19 mouse cellular contexts compared by ENCODE assay signal in the genomic region with DNA sequence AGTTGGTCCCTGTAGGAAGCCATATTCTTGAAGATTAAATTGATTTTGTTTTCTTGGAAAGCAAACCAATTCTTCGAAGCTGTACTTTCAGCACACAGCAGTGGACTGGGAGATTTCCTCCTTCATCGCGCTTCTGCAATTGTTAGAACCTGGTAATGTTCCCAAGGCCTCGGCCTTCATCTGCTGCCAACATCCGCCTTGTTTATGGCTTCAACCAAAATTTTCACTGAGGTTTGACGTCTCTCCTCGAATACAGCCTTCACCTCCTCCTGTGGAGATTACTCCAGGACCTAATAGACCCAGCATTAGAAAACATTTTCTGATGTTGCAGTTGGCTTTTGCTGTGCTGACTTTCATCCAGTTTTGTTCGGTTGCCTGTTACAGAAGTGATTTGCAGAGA.
DNase-seq lines count a peak whose midpoint lies in the region; ATAC-seq and TF ChIP-seq lines count a peak whose summit lies in the region.
"Had no signal": no experiment of that assay in that cellular context is flagged by ENCODE, and none has a peak within 500 bp of the region (broad histone marks: within the 10 kb centered on the region; RNA-seq: fewer than 3 reads in every experiment).

No protein-coding gene starts in this region.

- H3K4me2 ChIP-seq in hindbrain, embryonic 16.5 days (ENCODE audit: low read length), result no peak overlapping the region
- H3K4me2 ChIP-seq in hindbrain, embryonic 13.5 days, result no peak overlapping the region
- H3K4me2 ChIP-seq: embryonic facial prominence, embryonic 15.5 days; hindbrain, embryonic 15.5 days; limb, embryonic 15.5 days; liver, embryonic 15.5 days; midbrain, embryonic 13.5 days; neural tube, embryonic 15.5 days had no signal

- H3K36me3 ChIP-seq in hindbrain, embryonic 16.5 days (ENCODE audit: control insufficient read depth, insufficient read depth, low read length), result no peaks in the 10 kb centered on the region
- no peaks in the 10 kb centered on the region for H3K36me3 ChIP-seq in hindbrain, embryonic 13.5 days
- H3K36me3 ChIP-seq in thymus, adult 2 months (ENCODE audit: control insufficient read depth, insufficient read depth, low read length), result no peaks in the 10 kb centered on the region
- H3K36me3 ChIP-seq: embryonic facial prominence, embryonic 15.5 days; forebrain, embryonic 10.5 days; hindbrain, embryonic 15.5 days; limb, embryonic 15.5 days; liver, embryonic 15.5 days; midbrain, embryonic 13.5 days; neural tube, embryonic 15.5 days had no signal

- no peaks in the 10 kb centered on the region for H3K9me3 ChIP-seq in hindbrain, embryonic 16.5 days (ENCODE audit: control insufficient read depth, low read length)
- H3K9me3 ChIP-seq in hindbrain, embryonic 13.5 days, result no peaks in the 10 kb centered on the region
- H3K9me3 ChIP-seq: embryonic facial prominence, embryonic 15.5 days; forebrain, embryonic 10.5 days; hindbrain, embryonic 15.5 days; limb, embryonic 15.5 days; liver, embryonic 15.5 days; midbrain, embryonic 13.5 days; neural tube, embryonic 15.5 days had no signal

- no peak overlapping the region for H3K9ac ChIP-seq in hindbrain, embryonic 16.5 days (ENCODE audit: low read depth, low read length)
- H3K9ac ChIP-seq in hindbrain, embryonic 13.5 days, result no peak overlapping the region
- H3K9ac ChIP-seq: embryonic facial prominence, embryonic 15.5 days; hindbrain, embryonic 15.5 days; limb, embryonic 15.5 days; liver, embryonic 15.5 days; midbrain, embryonic 13.5 days; neural tube, embryonic 15.5 days had no signal

- no peak overlapping the region for H3K4me3 ChIP-seq in hindbrain, embryonic 16.5 days (ENCODE audit: low read length)
- no peak overlapping the region for H3K4me3 ChIP-seq in hindbrain, embryonic 13.5 days
- H3K4me3 ChIP-seq in thymus, adult 2 months (ENCODE audit: control insufficient read depth, insufficient read depth, low read length), result no peak overlapping the region
- H3K4me3 ChIP-seq: embryonic facial prominence, embryonic 15.5 days; forebrain, embryonic 10.5 days; hindbrain, embryonic 15.5 days; limb, embryonic 15.5 days; liver, embryonic 15.5 days; midbrain, embryonic 13.5 days; neural tube, embryonic 15.5 days had no signal

- no peak for TF ChIP-seq POLR2A in brain, embryonic 14.5 days (IDR thresholded peaks at IDR 0.05; ENCODE audit: borderline replicate concordance, extremely low read depth, insufficient read depth, insufficient read length, poor library complexity, severe bottlenecking)
- no peak for TF ChIP-seq POLR2A in thymus, adult 2 months (IDR thresholded peaks at IDR 0.05; ENCODE audit: control insufficient read depth, extremely low read depth, insufficient read depth, low read length, poor library complexity)

- peak; percentile 3 for DNase-seq in R1 (ENCODE audit: low read depth, low spot score)
- DNase-seq in adrenal gland, adult 18-20 months (ENCODE audit: low spot score in 2 of 2), result peak; percentile 20 to 57
- peak; percentile 66 for DNase-seq in brain, embryonic 14.5 days (ENCODE audit: low read depth)
- no peak for DNase-seq in thymus, adult 2 months
- no peak for DNase-seq in layer of hippocampus, adult 18-20 months (ENCODE audit: low spot score in 2 of 2)
- DNase-seq in Muller cell, postnatal 12 days (ENCODE audit: inconsistent ontology term), result no peak
- DNase-seq: cerebellum, postnatal 14 days; gastrocnemius, postnatal 36 days had no signal

- H3K27ac ChIP-seq in hindbrain, embryonic 16.5 days (ENCODE audit: low read depth, low read length), result peak overlapping the region; percentile 16
- no peak overlapping the region for H3K27ac ChIP-seq in hindbrain, embryonic 13.5 days
- no peak overlapping the region for H3K27ac ChIP-seq in thymus, adult 2 months (ENCODE audit: control insufficient read depth, insufficient read depth, low read length)
- H3K27ac ChIP-seq: embryonic facial prominence, embryonic 15.5 days; forebrain, embryonic 10.5 days; hindbrain, embryonic 15.5 days; limb, embryonic 15.5 days; liver, embryonic 15.5 days; midbrain, embryonic 13.5 days; neural tube, embryonic 15.5 days had no signal

- no peaks in the 10 kb centered on the region for H3K27me3 ChIP-seq in hindbrain, embryonic 16.5 days (replicated peaks; ENCODE audit: control insufficient read depth, insufficient read depth, low read length)
- no peaks in the 10 kb centered on the region for H3K27me3 ChIP-seq in hindbrain, embryonic 13.5 days
- no peaks in the 10 kb centered on the region for H3K27me3 ChIP-seq in thymus, adult 2 months (ENCODE audit: control insufficient read depth, insufficient read depth, low read length)
- H3K27me3 ChIP-seq: embryonic facial prominence, embryonic 15.5 days; hindbrain, embryonic 15.5 days; limb, embryonic 15.5 days; liver, embryonic 15.5 days; midbrain, embryonic 13.5 days; neural tube, embryonic 15.5 days had no signal

- 60% methylated on average over 8 of the region's 8 CpGs for WGBS in hindbrain, embryonic 16.5 days
- 74% methylated on average over 8 of the region's 8 CpGs for whole genome bisulfite sequencing in hindbrain, embryonic 13.5 days
- 91% methylated on average over 8 of the region's 8 CpGs for WGBS in thymus, adult 2 months

- no peaks in the 10 kb centered on the region; the same call in 1 of the 2 replicates for H3K4me1 ChIP-seq in hindbrain, embryonic 16.5 days (ENCODE audit: control insufficient read depth, insufficient read depth, low read depth, low read length)
- 0 out of 2 replicates have a peak, but pooled peaks cover 5% of the 10 kb centered on the region for H3K4me1 ChIP-seq in hindbrain, embryonic 13.5 days (replicated peaks)
- H3K4me1 ChIP-seq in thymus, adult 2 months (replicated peaks; ENCODE audit: control insufficient read depth, insufficient read depth, low read length), result no peaks in the 10 kb centered on the region
- H3K4me1 ChIP-seq: embryonic facial prominence, embryonic 15.5 days; hindbrain, embryonic 15.5 days; limb, embryonic 15.5 days; liver, embryonic 15.5 days; midbrain, embryonic 13.5 days had no signal

- no peak for ATAC-seq in hindbrain, embryonic 16.5 days
- ATAC-seq in hindbrain, embryonic 13.5 days (ENCODE audit: low FRiP score), result no peak
- ATAC-seq: intestine, postnatal 0 days; lung, postnatal 0 days; midbrain, embryonic 13.5 days had no signal

- TF ChIP-seq CTCF in brain, embryonic 14.5 days (IDR thresholded peaks at IDR 0.05; ENCODE audit: borderline replicate concordance, extremely low read depth, insufficient read depth, insufficient read length), result no peak
- TF ChIP-seq CTCF in thymus, adult 2 months (IDR thresholded peaks at IDR 0.05; ENCODE audit: borderline replicate concordance, control insufficient read depth, extremely low read depth, insufficient read depth, low read length, poor library complexity), result no peak

Comparison
In these comparisons a context has a peak if more than half of its experiments do, and no peak if none do; other contexts are left out.
1. DNase-seq: peak in R1 (single experiment), adrenal gland, adult 18-20 months (2 of 2) and brain, embryonic 14.5 days (single experiment); none in thymus, adult 2 months (single experiment), layer of hippocampus, adult 18-20 months (0 of 2) and Muller cell, postnatal 12 days (single experiment).